Comparison of ENCODE assay signal across 30 mouse cellular contexts in genomic region chr3:63235957-63236356, GRCm38 (mm10). TPM values are rescaled to one million over a fixed set of nuclear protein-coding genes. Genes with fewer than 3 reads are reported as not detected.
DNase-seq lines count a peak whose midpoint lies in the region; ATAC-seq and TF ChIP-seq lines count a peak whose summit lies in the region.
"Had no signal": no experiment of that assay in that cellular context is flagged by ENCODE, and none has a peak within 500 bp of the region (broad histone marks: within the 10 kb centered on the region; RNA-seq: fewer than 3 reads in every experiment).

No protein-coding gene starts in this region.

- peak; percentile 64; the same call in 1 of the 2 replicates for ATAC-seq in hindbrain, embryonic 11.5 days (ENCODE audit: low FRiP score)
- ATAC-seq in hindbrain, embryonic 13.5 days (ENCODE audit: low FRiP score) = no peak
- ATAC-seq in limb, embryonic 14.5 days (ENCODE audit: low FRiP score, low read depth) = no peak
- ATAC-seq: activated CD4-positive, CD25-positive, alpha-beta regulatory T cell, adult 4 months; forebrain, embryonic 15.5 days; hindbrain, embryonic 16.5 days; intestine, embryonic 15.5 days had no signal

- H3K27me3 ChIP-seq in hindbrain, embryonic 11.5 days (ENCODE audit: control insufficient read depth, insufficient read depth, low read length) = no peaks in the 10 kb centered on the region
- no peaks in the 10 kb centered on the region for H3K27me3 ChIP-seq in hindbrain, embryonic 13.5 days
- H3K27me3 ChIP-seq in limb, embryonic 10.5 days (ENCODE audit: low read depth, poor library complexity, severe bottlenecking) = no peaks in the 10 kb centered on the region
- no peaks in the 10 kb centered on the region for H3K27me3 ChIP-seq in limb, embryonic 14.5 days (ENCODE audit: control insufficient read depth, insufficient read depth, low read length)
- no peaks in the 10 kb centered on the region for H3K27me3 ChIP-seq in heart, adult 2 months (ENCODE audit: control insufficient read depth, insufficient read depth, low read length)
- H3K27me3 ChIP-seq: embryonic facial prominence, embryonic 13.5 days; forebrain, embryonic 12.5 days; forebrain, embryonic 15.5 days; heart, embryonic 12.5 days; heart, embryonic 15.5 days; intestine, embryonic 15.5 days had no signal

- no peak for TF ChIP-seq EP300 in heart, adult 2 months (IDR thresholded peaks at IDR 0.05; ENCODE audit: insufficient read depth, low read depth, low read length)

- H3K79me2 ChIP-seq in heart, adult 2 months (replicated peaks; ENCODE audit: control insufficient read depth, insufficient read depth, low read length) = no peaks in the 10 kb centered on the region

- no peaks in the 10 kb centered on the region for H3K9me3 ChIP-seq in hindbrain, embryonic 11.5 days (ENCODE audit: control insufficient read depth, low read length)
- no peaks in the 10 kb centered on the region for H3K9me3 ChIP-seq in hindbrain, embryonic 13.5 days
- H3K9me3 ChIP-seq in limb, embryonic 10.5 days (replicated peaks) = no peaks in the 10 kb centered on the region
- no peaks in the 10 kb centered on the region for H3K9me3 ChIP-seq in limb, embryonic 14.5 days (ENCODE audit: control insufficient read depth, low read length)
- H3K9me3 ChIP-seq: forebrain, embryonic 12.5 days; forebrain, embryonic 15.5 days; heart, embryonic 15.5 days; hindbrain, embryonic 10.5 days; intestine, embryonic 15.5 days had no signal

- 42% methylated on average over 2 of the region's 2 CpGs for WGBS in hindbrain, embryonic 11.5 days
- 37% methylated on average over 2 of the region's 2 CpGs for WGBS in hindbrain, embryonic 13.5 days
- 27% methylated on average over 2 of the region's 2 CpGs for WGBS in limb, embryonic 10.5 days
- WGBS in limb, embryonic 14.5 days = 18% methylated on average over 2 of the region's 2 CpGs
- 58% methylated on average over 2 of the region's 2 CpGs for WGBS in heart, adult 2 months

- TF ChIP-seq POLR2A in limb, embryonic 14.5 days (IDR thresholded peaks at IDR 0.05; ENCODE audit: borderline replicate concordance, extremely low read depth, insufficient read depth, insufficient read length) = no peak
- no peak for TF ChIP-seq POLR2A in heart, adult 2 months (IDR thresholded peaks at IDR 0.05; ENCODE audit: insufficient read depth, low read depth, low read length)

- no peak overlapping the region for H3K9ac ChIP-seq in hindbrain, embryonic 11.5 days (ENCODE audit: low read depth, low read length)
- H3K9ac ChIP-seq in hindbrain, embryonic 13.5 days = no peak overlapping the region
- no peak overlapping the region for H3K9ac ChIP-seq in limb, embryonic 14.5 days (ENCODE audit: low read depth, low read length, severe bottlenecking)
- no peak overlapping the region for H3K9ac ChIP-seq in heart, adult 2 months (ENCODE audit: low read depth, low read length)
- H3K9ac ChIP-seq: embryonic facial prominence, embryonic 13.5 days; forebrain, embryonic 12.5 days; forebrain, embryonic 15.5 days; heart, embryonic 12.5 days; heart, embryonic 15.5 days; intestine, embryonic 15.5 days had no signal

- H3K4me1 ChIP-seq in hindbrain, embryonic 11.5 days (replicated peaks; ENCODE audit: control insufficient read depth, insufficient read depth, low read length) = no peaks in the 10 kb centered on the region
- H3K4me1 ChIP-seq in hindbrain, embryonic 13.5 days (replicated peaks) = no peaks in the 10 kb centered on the region
- H3K4me1 ChIP-seq in limb, embryonic 10.5 days = peaks cover 16% of the 10 kb centered on the region
- no peaks in the 10 kb centered on the region for H3K4me1 ChIP-seq in limb, embryonic 14.5 days (ENCODE audit: control insufficient read depth, insufficient read depth, low read length)
- H3K4me1 ChIP-seq in heart, adult 2 months (ENCODE audit: control insufficient read depth, insufficient read depth, low read length) = no peaks in the 10 kb centered on the region
- H3K4me1 ChIP-seq: forebrain, embryonic 12.5 days; forebrain, embryonic 15.5 days; heart, embryonic 12.5 days; heart, embryonic 15.5 days; hindbrain, embryonic 10.5 days; intestine, embryonic 15.5 days had no signal

- TF ChIP-seq CTCF in heart, adult 2 months (IDR thresholded peaks at IDR 0.05) = no peak

- no peaks in the 10 kb centered on the region for H3K36me3 ChIP-seq in hindbrain, embryonic 11.5 days (ENCODE audit: control insufficient read depth, insufficient read depth, low read length)
- H3K36me3 ChIP-seq in hindbrain, embryonic 13.5 days = no peaks in the 10 kb centered on the region
- no peaks in the 10 kb centered on the region for H3K36me3 ChIP-seq in limb, embryonic 10.5 days
- no peaks in the 10 kb centered on the region for H3K36me3 ChIP-seq in limb, embryonic 14.5 days (ENCODE audit: control insufficient read depth, insufficient read depth, low read length)
- no peaks in the 10 kb centered on the region for H3K36me3 ChIP-seq in heart, adult 2 months (ENCODE audit: control insufficient read depth, insufficient read depth, low read length)
- H3K36me3 ChIP-seq: embryonic facial prominence, embryonic 13.5 days; forebrain, embryonic 12.5 days; forebrain, embryonic 15.5 days; heart, embryonic 12.5 days; heart, embryonic 15.5 days; hindbrain, embryonic 10.5 days; intestine, embryonic 15.5 days had no signal

- H3K4me3 ChIP-seq in hindbrain, embryonic 11.5 days (ENCODE audit: low read depth, low read length) = no peak overlapping the region
- H3K4me3 ChIP-seq in hindbrain, embryonic 13.5 days = no peak overlapping the region
- no peak overlapping the region for H3K4me3 ChIP-seq in limb, embryonic 10.5 days
- no peak overlapping the region for H3K4me3 ChIP-seq in limb, embryonic 14.5 days (replicated peaks; ENCODE audit: low read length)
- no peak overlapping the region for H3K4me3 ChIP-seq in heart, adult 2 months
- H3K4me3 ChIP-seq: embryonic facial prominence, embryonic 13.5 days; erythroblast, embryonic 14.5 days; forebrain, embryonic 12.5 days; forebrain, embryonic 15.5 days; gastrocnemius, adult 2 months; heart, embryonic 12.5 days; heart, embryonic 15.5 days; hindbrain, embryonic 10.5 days; intestine, embryonic 15.5 days had no signal

- H3K27ac ChIP-seq in hindbrain, embryonic 11.5 days (ENCODE audit: low read depth, low read length) = no peak overlapping the region
- no peak overlapping the region for H3K27ac ChIP-seq in hindbrain, embryonic 13.5 days
- 0 out of 2 replicates have a peak overlapping the region, but pooled peaks have one; percentile 8 for H3K27ac ChIP-seq in limb, embryonic 10.5 days
- H3K27ac ChIP-seq in limb, embryonic 14.5 days (replicated peaks; ENCODE audit: low read depth, low read length) = no peak overlapping the region
- H3K27ac ChIP-seq in heart, adult 2 months = no peak overlapping the region
- H3K27ac ChIP-seq: embryonic facial prominence, embryonic 13.5 days; forebrain, embryonic 12.5 days; forebrain, embryonic 15.5 days; gastrocnemius, adult 2 months; heart, embryonic 15.5 days; hindbrain, embryonic 10.5 days; intestine, embryonic 15.5 days had no signal

- peak; percentile 28 for DNase-seq in embryo, embryonic 10.5 days (ENCODE audit: low spot score)
- no peak for DNase-seq in embryo, embryonic 10 days (ENCODE audit: low spot score)
- no peak for DNase-seq in hindbrain, embryonic 11.5 days (ENCODE audit: low spot score)
- no peak for DNase-seq in limb, embryonic 10.5 days (ENCODE audit: low spot score)
- peak; percentile 7 for DNase-seq in limb, embryonic 14.5 days (ENCODE audit: low spot score)
- no peak for DNase-seq in heart, adult 2 months
- no peak for DNase-seq in layer of hippocampus, postnatal 25 days (ENCODE audit: extremely low spot score in 1 of 2, low spot score in 1 of 2)
- DNase-seq: adrenal gland, adult 8-10 months; adrenal gland, postnatal 25 days; cerebellum, adult 11-12 months; cerebellum, adult 8-10 months; cerebellum, postnatal 10 days; cerebellum, postnatal 36 days; gastrocnemius, adult 2 months; gastrocnemius, postnatal 14 days; heart, adult 11 months; heart, postnatal 10 days; heart, postnatal 36 days; kidney, adult 11 months had no signal

- no peak overlapping the region for H3K4me2 ChIP-seq in hindbrain, embryonic 11.5 days (replicated peaks; ENCODE audit: low read depth, low read length)
- H3K4me2 ChIP-seq in hindbrain, embryonic 13.5 days = no peak overlapping the region
- H3K4me2 ChIP-seq in limb, embryonic 14.5 days (replicated peaks; ENCODE audit: low read depth, low read length, severe bottlenecking) = no peak overlapping the region
- H3K4me2 ChIP-seq: embryonic facial prominence, embryonic 13.5 days; forebrain, embryonic 12.5 days; forebrain, embryonic 15.5 days; heart, embryonic 12.5 days; heart, embryonic 15.5 days; intestine, embryonic 15.5 days had no signal

- intact Hi-C loops in heart, adult 2 months (cut with DNase I) = no loop called here

RNA-seq across cellular contexts. Expression of gene Mme, which starts 5.4 kb away (rescaled TPM):
- 23.7 and 26.0 TPM in 2 replicates for polyA plus RNA-seq in hindbrain, embryonic 11.5 days (2014; fragmentation: Nextera tagmentation; extraction: Ambion mirVana)
- 4.1 and 4.5 TPM in 2 replicates for polyA plus RNA-seq in hindbrain, embryonic 13.5 days (2015; fragmentation: Nextera tagmentation; extraction: Ambion mirVana)
- 6.0 and 16.8 TPM in 2 replicates for polyA plus RNA-seq in limb, embryonic 10.5 days (2016; fragmentation: Nextera tagmentation; extraction: Ambion mirVana)
- 29.4 and 33.1 TPM in 2 replicates for polyA plus RNA-seq in limb, embryonic 14.5 days (2012; rRNA removed)
- 54.9 and 62.0 TPM in 2 replicates for polyA plus RNA-seq in limb, embryonic 14.5 days (2014; fragmentation: Nextera tagmentation; extraction: Ambion mirVana)
- total RNA-seq in heart, adult 2 months (2021) = 10 to 100 TPM; 15.4 to 16.3 TPM
- 2.0 and 3.8 TPM in 2 replicates for polyA plus RNA-seq in heart, adult 2 months (2012; rRNA removed)
- total RNA-seq in layer of hippocampus, postnatal 25 days (2021) = 1 to 10 TPM; 5.7 TPM
- polyA plus RNA-seq: activated CD4-positive, CD25-positive, alpha-beta regulatory T cell, adult 4 months; erythroblast, embryonic 14.5 days had no signal

Comparison
In these comparisons a context has a peak if more than half of its experiments do, and no peak if none do; other contexts are left out.
1. DNase-seq: peak in embryo, embryonic 10.5 days (single experiment) and limb, embryonic 14.5 days (single experiment); none in embryo, embryonic 10 days (single experiment), hindbrain, embryonic 11.5 days (single experiment), limb, embryonic 10.5 days (single experiment), heart, adult 2 months (0 of 2) and layer of hippocampus, postnatal 25 days (0 of 2).